Mouse (Mus musculus): ENCODE data around the gene Gabrd. TPM values are rescaled to one million over a fixed set of nuclear protein-coding genes. Genes with fewer than 3 reads are reported as not detected.

The Gabrd gene
- polyA plus RNA-seq, 1 experiment from 2014 or later, result 0.16 TPM

- Histone ChIP-seq H3K4me3 (ENCODE audit: low read depth, low read length) (no peak overlapping the region), H3K9me3 (replicated peaks; ENCODE audit: control insufficient read depth, low read length) (no peaks in the 10 kb centered on the region), H3K4me1 (ENCODE audit: control insufficient read depth, insufficient read depth, low read length) (peaks cover 4% of the 10 kb centered on the region; the same call in 1 of the 2 replicates), H3K27me3 (ENCODE audit: control insufficient read depth, insufficient read depth, low read length) (peaks cover 37% of the 10 kb centered on the region), H3K27ac (ENCODE audit: low read depth, low read length) (no peak overlapping the region), H3K36me3 (ENCODE audit: control insufficient read depth, insufficient read depth, low read length) (no peaks in the 10 kb centered on the region), H3K9ac (ENCODE audit: low read depth, low read length) (no peak overlapping the region), H3K4me2 (no peak overlapping the region)
- 50% methylated on average over 2 of the region's 2 CpGs for WGBS (ENCODE audit: insufficient replicate concordance)
- no peak for ATAC-seq (replicated peaks; ENCODE audit: insufficient number of reproducible peaks, low FRiP score, low TSS enrichment)
Observed at GRCm38 (mm10) chr4:155357601-155358000, 40.3 kb downstream of the Gabrd start.

GRCm38 (mm10) chr4:155356354-155356753, 41.6 kb downstream of the Gabrd start:
- Histone ChIP-seq H3K9ac (ENCODE audit: low read depth, low read length) (no peak overlapping the region), H3K4me1 (ENCODE audit: control insufficient read depth, insufficient read depth, low read length) (no peaks in the 10 kb centered on the region), H3K27ac (ENCODE audit: low read depth, low read length) (no peak overlapping the region), H3K4me2 (no peak overlapping the region), H3K9me3 (replicated peaks; ENCODE audit: control insufficient read depth, low read length) (no peaks in the 10 kb centered on the region), H3K4me3 (ENCODE audit: low read depth, low read length) (no peak overlapping the region), H3K36me3 (ENCODE audit: control insufficient read depth, insufficient read depth, low read length) (no peaks in the 10 kb centered on the region), H3K27me3 (ENCODE audit: control insufficient read depth, insufficient read depth, low read length) (peaks cover 26% of the 10 kb centered on the region)
- 79% methylated on average over 10 of the region's 10 CpGs for WGBS (ENCODE audit: insufficient replicate concordance)
- ATAC-seq (replicated peaks; ENCODE audit: insufficient number of reproducible peaks, low FRiP score, low TSS enrichment), result no peak

DNA sequence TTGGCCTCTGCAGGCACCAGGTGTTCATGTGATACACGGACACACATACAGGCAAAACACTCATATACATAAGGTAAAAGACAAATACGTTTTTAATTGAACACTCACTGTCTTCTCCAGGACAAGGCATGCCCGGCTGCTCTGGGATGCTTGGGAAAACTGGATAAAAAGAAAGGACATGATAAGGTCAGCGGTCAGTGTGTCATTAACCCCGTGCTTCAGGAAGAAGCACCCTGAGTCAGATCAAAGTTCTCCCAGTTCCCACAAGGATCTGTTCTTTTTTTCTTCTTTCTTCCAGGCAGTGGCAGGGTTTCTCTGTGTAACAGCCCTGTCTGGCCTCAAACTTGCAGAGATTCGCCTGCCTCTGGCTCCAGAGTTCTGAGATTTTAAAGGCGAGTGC, 43.4 kb downstream of the Gabrd start:
- Histone ChIP-seq H3K9me3 (replicated peaks; ENCODE audit: control insufficient read depth, low read length) (no peaks in the 10 kb centered on the region), H3K36me3 (ENCODE audit: control insufficient read depth, insufficient read depth, low read length) (no peaks in the 10 kb centered on the region), H3K27ac (ENCODE audit: low read depth, low read length) (no peak overlapping the region), H3K4me3 (ENCODE audit: low read depth, low read length) (no peak overlapping the region), H3K4me2 (no peak overlapping the region), H3K4me1 (ENCODE audit: control insufficient read depth, insufficient read depth, low read length) (no peaks in the 10 kb centered on the region), H3K27me3 (ENCODE audit: control insufficient read depth, insufficient read depth, low read length) (peaks cover 10% of the 10 kb centered on the region), H3K9ac (ENCODE audit: low read depth, low read length) (no peak overlapping the region)
- WGBS (ENCODE audit: insufficient replicate concordance), result 71% methylated on average over 7 of the region's 7 CpGs
- no peak for ATAC-seq (replicated peaks; ENCODE audit: insufficient number of reproducible peaks, low FRiP score, low TSS enrichment)

DNA sequence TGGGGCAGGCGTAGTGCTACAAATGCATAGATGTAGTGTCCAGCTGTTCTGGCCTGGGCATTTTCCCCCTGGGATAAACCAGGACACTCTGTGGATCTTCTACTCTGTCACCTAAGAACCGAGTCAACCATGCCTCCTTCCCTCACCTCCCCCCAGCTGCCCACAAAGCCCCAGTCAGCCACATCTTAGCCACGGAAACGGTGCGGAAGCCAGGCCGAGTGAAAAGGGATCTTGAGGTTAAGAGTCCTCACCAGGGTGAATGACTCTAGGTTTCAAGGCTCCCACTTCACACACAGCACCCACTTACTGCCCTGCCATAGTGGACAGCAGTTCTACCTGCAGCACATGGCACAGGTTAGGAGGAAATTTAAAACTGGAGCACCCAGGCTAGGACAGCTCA, 43.9 kb downstream of the Gabrd start:
- Histone ChIP-seq H3K4me2 (no peak overlapping the region), H3K9ac (ENCODE audit: low read depth, low read length) (no peak overlapping the region), H3K4me3 (ENCODE audit: low read depth, low read length) (no peak overlapping the region), H3K27me3 (ENCODE audit: control insufficient read depth, insufficient read depth, low read length) (peaks cover 7% of the 10 kb centered on the region), H3K4me1 (ENCODE audit: control insufficient read depth, insufficient read depth, low read length) (no peaks in the 10 kb centered on the region), H3K27ac (ENCODE audit: low read depth, low read length) (no peak overlapping the region), H3K9me3 (replicated peaks; ENCODE audit: control insufficient read depth, low read length) (no peaks in the 10 kb centered on the region), H3K36me3 (ENCODE audit: control insufficient read depth, insufficient read depth, low read length) (no peaks in the 10 kb centered on the region)
- no peak for ATAC-seq (replicated peaks; ENCODE audit: insufficient number of reproducible peaks, low FRiP score, low TSS enrichment)
- 88% methylated on average over 6 of the region's 6 CpGs for WGBS (ENCODE audit: insufficient replicate concordance)

DNA sequence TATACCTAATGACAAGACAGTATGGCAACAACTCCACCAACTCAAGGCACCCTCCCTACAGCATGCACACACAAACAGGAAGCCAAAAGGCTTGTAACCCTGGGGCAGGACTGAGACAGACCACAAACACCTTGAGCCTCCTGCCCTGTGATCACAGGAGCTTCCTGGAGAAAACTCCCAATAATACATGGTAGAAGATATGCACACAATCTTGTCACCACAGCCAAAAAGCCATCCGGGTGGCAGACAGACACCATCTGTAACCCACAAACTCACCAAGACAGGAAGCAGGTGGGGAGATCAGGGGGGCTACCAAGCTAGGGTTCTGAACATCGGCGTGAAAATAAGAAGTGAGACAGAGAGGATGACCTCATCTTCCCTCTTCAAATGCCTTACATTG, 45.3 kb downstream of the Gabrd start:
- H3K9me3 ChIP-seq (replicated peaks; ENCODE audit: control insufficient read depth, low read length), result no peaks in the 10 kb centered on the region

DNA sequence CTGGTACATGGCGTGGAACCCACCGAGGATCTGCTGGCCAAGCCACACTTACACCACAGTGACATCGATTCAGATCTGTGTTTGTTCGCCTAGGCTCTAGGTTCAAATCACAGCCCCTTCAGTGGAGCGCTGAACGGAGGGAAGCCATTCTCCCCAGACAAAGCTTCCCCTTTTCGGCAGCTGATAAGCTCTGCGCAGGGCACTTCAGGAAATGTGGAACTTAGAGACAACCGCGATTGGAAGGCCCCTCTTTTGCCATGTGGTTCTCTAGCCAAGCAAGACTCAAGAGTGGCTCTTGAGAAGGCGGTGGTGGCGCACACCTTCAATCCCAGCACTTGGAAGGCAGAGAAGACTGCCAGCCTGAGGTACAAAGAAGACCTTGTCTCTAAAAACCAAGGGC, 51.6 kb downstream of the Gabrd start:
- no peak overlapping the region for H3K9ac ChIP-seq (ENCODE audit: low read depth, low read length)
- no peak overlapping the region for H3K4me3 ChIP-seq (ENCODE audit: low read depth, low read length)
- peaks cover 35% of the 10 kb centered on the region for H3K27me3 ChIP-seq (ENCODE audit: control insufficient read depth, insufficient read depth, low read length)
- H3K4me2 ChIP-seq, result no peak overlapping the region
- H3K4me1 ChIP-seq (ENCODE audit: control insufficient read depth, insufficient read depth, low read length), result peaks cover 10% of the 10 kb centered on the region
- H3K36me3 ChIP-seq (ENCODE audit: control insufficient read depth, insufficient read depth, low read length), result no peaks in the 10 kb centered on the region
- 63% methylated on average over 12 of the region's 12 CpGs for WGBS (ENCODE audit: insufficient replicate concordance)
- ATAC-seq (replicated peaks; ENCODE audit: insufficient number of reproducible peaks, low FRiP score, low TSS enrichment), result no peak
- H3K9me3 ChIP-seq (replicated peaks; ENCODE audit: control insufficient read depth, low read length), result no peaks in the 10 kb centered on the region
- H3K27ac ChIP-seq (ENCODE audit: low read depth, low read length), result no peak overlapping the region

More for the DNA sequence above, 45.3 kb downstream of the Gabrd start:
- WGBS (ENCODE audit: insufficient replicate concordance), result 74% methylated on average over 3 of the region's 3 CpGs
- no peaks in the 10 kb centered on the region for H3K36me3 ChIP-seq (ENCODE audit: control insufficient read depth, insufficient read depth, low read length)
- no peaks in the 10 kb centered on the region for H3K4me1 ChIP-seq (ENCODE audit: control insufficient read depth, insufficient read depth, low read length)
- no peak overlapping the region for H3K4me2 ChIP-seq
- H3K9ac ChIP-seq (ENCODE audit: low read depth, low read length), result no peak overlapping the region
- H3K4me3 ChIP-seq (ENCODE audit: low read depth, low read length), result no peak overlapping the region
- no peak overlapping the region for H3K27ac ChIP-seq (ENCODE audit: low read depth, low read length)
- H3K27me3 ChIP-seq (ENCODE audit: control insufficient read depth, insufficient read depth, low read length), result no peaks in the 10 kb centered on the region; the same call in 1 of the 2 replicates
- ATAC-seq (replicated peaks; ENCODE audit: insufficient number of reproducible peaks, low FRiP score, low TSS enrichment), result no peak

- H3K4me3 ChIP-seq (ENCODE audit: low read depth, low read length), result peak overlapping the region; percentile 56
- H3K36me3 ChIP-seq (ENCODE audit: control insufficient read depth, insufficient read depth, low read length), result no peaks in the 10 kb centered on the region
- peak overlapping the region; percentile 95 for H3K4me2 ChIP-seq
- no peaks in the 10 kb centered on the region for H3K9me3 ChIP-seq (replicated peaks; ENCODE audit: control insufficient read depth, low read length)
- WGBS (ENCODE audit: insufficient replicate concordance), result 1% methylated on average over 16 of the region's 16 CpGs
- H3K27me3 ChIP-seq (ENCODE audit: control insufficient read depth, insufficient read depth, low read length), result peaks cover 35% of the 10 kb centered on the region
- H3K27ac ChIP-seq (ENCODE audit: low read depth, low read length), result no peak overlapping the region
- peak overlapping the region; percentile 30 for H3K9ac ChIP-seq (ENCODE audit: low read depth, low read length)
- H3K4me1 ChIP-seq (ENCODE audit: control insufficient read depth, insufficient read depth, low read length), result peaks cover 10% of the 10 kb centered on the region
- ATAC-seq (replicated peaks; ENCODE audit: insufficient number of reproducible peaks, low FRiP score, low TSS enrichment), result peak; percentile 65; the same call in 1 of the 2 replicates
Observed at GRCm38 (mm10) chr4:155345608-155345953, 52.3 kb downstream of the Gabrd start.

- ATAC-seq (replicated peaks; ENCODE audit: insufficient number of reproducible peaks, low FRiP score, low TSS enrichment), result 0 out of 2 replicates have a peak, but pooled peaks have one; percentile 10
- Histone ChIP-seq H3K9ac (ENCODE audit: low read depth, low read length) (peak overlapping the region; percentile 30), H3K27ac (ENCODE audit: low read depth, low read length) (no peak overlapping the region), H3K9me3 (replicated peaks; ENCODE audit: control insufficient read depth, low read length) (no peaks in the 10 kb centered on the region), H3K4me2 (peak overlapping the region; percentile 95), H3K27me3 (ENCODE audit: control insufficient read depth, insufficient read depth, low read length) (peaks cover 35% of the 10 kb centered on the region), H3K36me3 (ENCODE audit: control insufficient read depth, insufficient read depth, low read length) (no peaks in the 10 kb centered on the region), H3K4me1 (ENCODE audit: control insufficient read depth, insufficient read depth, low read length) (peaks cover 10% of the 10 kb centered on the region), H3K4me3 (ENCODE audit: low read depth, low read length) (peak overlapping the region; percentile 56)
- WGBS (ENCODE audit: insufficient replicate concordance), result 13% methylated on average over 47 of the region's 47 CpGs
Observed at GRCm38 (mm10) chr4:155344716-155345607, 53.0 kb downstream of the Gabrd start.

GRCm38 (mm10) chr4:155344299-155344600, 53.7 kb downstream of the Gabrd start:
- Histone ChIP-seq H3K4me3 (ENCODE audit: low read depth, low read length) (no peak overlapping the region), H3K9ac (ENCODE audit: low read depth, low read length) (no peak overlapping the region), H3K4me2 (no peak overlapping the region), H3K36me3 (ENCODE audit: control insufficient read depth, insufficient read depth, low read length) (no peaks in the 10 kb centered on the region), H3K27me3 (ENCODE audit: control insufficient read depth, insufficient read depth, low read length) (peaks cover 35% of the 10 kb centered on the region), H3K9me3 (replicated peaks; ENCODE audit: control insufficient read depth, low read length) (no peaks in the 10 kb centered on the region), H3K4me1 (ENCODE audit: control insufficient read depth, insufficient read depth, low read length) (peaks cover 10% of the 10 kb centered on the region), H3K27ac (ENCODE audit: low read depth, low read length) (no peak overlapping the region)
- WGBS (ENCODE audit: insufficient replicate concordance), result 44% methylated on average over 3 of the region's 3 CpGs
- no peak for ATAC-seq (replicated peaks; ENCODE audit: insufficient number of reproducible peaks, low FRiP score, low TSS enrichment)

Measured in heart, embryonic 11.5 days (tissue).